Mouse (Mus musculus): Measurements from ENCODE around the gene Tal1.

DNA sequence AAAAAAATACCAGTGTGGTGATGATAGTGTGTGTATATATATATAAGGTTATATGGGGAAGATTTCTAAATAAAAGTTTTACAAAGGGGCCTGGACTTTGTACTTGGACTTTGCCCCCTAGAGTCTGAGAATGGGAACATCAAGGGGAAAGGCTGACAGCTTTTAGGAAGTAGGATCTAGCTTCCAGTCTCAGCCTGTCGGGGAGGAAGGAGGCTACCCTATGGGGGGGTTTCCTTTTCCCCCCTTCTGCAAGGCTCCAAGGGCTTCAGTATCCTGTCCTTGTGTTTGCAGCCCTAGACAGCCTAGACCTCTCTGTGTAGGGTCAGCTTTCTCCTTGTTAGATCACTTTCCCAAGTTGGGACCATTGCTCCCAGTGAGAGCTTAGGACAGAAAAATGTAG lies 15.4 kb downstream of the Tal1 start:
- TF ChIP-seq POLR2A (IDR thresholded peaks at IDR 0.05; ENCODE audit: extremely low read depth, insufficient read depth, low read length) = no peak
- no peak for TF ChIP-seq CTCF (IDR thresholded peaks at IDR 0.05; ENCODE audit: extremely low read depth, insufficient read depth, low read length)

All from cortical plate, adult 2 months (tissue).